Mouse (Mus musculus): ENCODE data around the gene Olfr601.

DNA sequence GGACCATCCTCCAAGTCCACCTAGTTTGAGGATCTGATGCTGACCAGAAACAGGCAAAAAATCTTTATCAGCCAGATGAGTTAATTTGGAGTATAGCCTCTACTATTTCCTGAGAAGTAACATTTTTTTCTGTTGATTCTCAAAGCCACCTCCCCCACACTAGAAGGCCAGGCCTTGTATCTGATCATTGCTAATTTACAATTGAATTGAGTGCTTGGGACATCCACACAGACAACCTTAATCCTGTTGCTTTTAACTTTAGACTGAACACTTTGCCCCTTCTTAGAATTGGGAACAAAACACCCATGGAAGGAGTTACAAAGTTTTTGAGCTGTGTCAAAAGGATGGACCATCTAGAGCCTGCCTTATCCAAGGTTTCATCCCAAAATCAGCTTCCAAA is 35.3 kb upstream of the Olfr601 start:
- TF ChIP-seq CTCF (IDR thresholded peaks at IDR 0.05; ENCODE audit: low read depth, low read length) (no peak), EP300 (IDR thresholded peaks at IDR 0.05; ENCODE audit: insufficient read depth, low read depth, low read length) (no peak), POLR2A (IDR thresholded peaks at IDR 0.05; ENCODE audit: insufficient read depth, low read length) (no peak)

Measured in ES-Bruce4 (cell line).